Mouse (Mus musculus) cerebellum, postnatal 10 days (tissue): ENCODE measurements at regions not wholly inside any gene's neighbourhood (a gene's known extent, or its start where the extent isn't known, plus 50 kb on each side); places are given as distances from the start of the nearest gene placed in this dataset.

ENCODE experiments used
- DNase-seq, 2 experiments: peaks; one replicate each; pipeline ENCODE4 v3.0.0; 2021; ENCODE audit warnings: mixed read lengths in 2 of 2

GRCm38 (mm10) chr4:9218380-9218779 lies 979.5 kb upstream of the Car8 start:
- peak; percentile 56 to 58 for DNase-seq

- DNase-seq = no peak
These were observed 969.8 kb upstream of the Car8 start for GRCm38 (mm10) chr4:9208606-9209005.

GRCm38 (mm10) chr4:9200012-9200411 lies 961.2 kb upstream of the Car8 start:
- no peak for DNase-seq

- DNase-seq = no peak
These were observed 957.6 kb upstream of the Car8 start for GRCm38 (mm10) chr4:9196435-9196834.

GRCm38 (mm10) chr4:9193121-9193520 lies 954.3 kb upstream of the Car8 start:
- DNase-seq = no peak

GRCm38 (mm10) chr4:9185156-9185875 lies 946.5 kb upstream of the Car8 start:
- DNase-seq = peak in 1 of 2 experiments; percentile 39

- peak; percentile 49 to 52 for DNase-seq
These were observed 945.7 kb upstream of the Car8 start for GRCm38 (mm10) chr4:9184451-9185121.

GRCm38 (mm10) chr4:9174365-9174764 lies 935.5 kb upstream of the Car8 start:
- DNase-seq = no peak

GRCm38 (mm10) chr4:9162374-9162773 lies 923.5 kb upstream of the Car8 start:
- DNase-seq = no peak

GRCm38 (mm10) chr4:9161814-9162133 lies 922.9 kb upstream of the Car8 start:
- no peak for DNase-seq

GRCm38 (mm10) chr4:9161068-9161813 lies 922.4 kb upstream of the Car8 start:
- DNase-seq = no peak

- peak; percentile 66 to 74 for DNase-seq
These were observed 908.9 kb upstream of the Car8 start for GRCm38 (mm10) chr4:9147732-9148131.

GRCm38 (mm10) chr4:9144226-9145215 lies 905.7 kb upstream of the Car8 start:
- peak in 1 of 2 experiments; percentile 5 for DNase-seq

GRCm38 (mm10) chr4:9143087-9143486 lies 904.2 kb upstream of the Car8 start:
- no peak for DNase-seq

GRCm38 (mm10) chr4:9141946-9142683 lies 903.3 kb upstream of the Car8 start:
- no peak for DNase-seq

GRCm38 (mm10) chr4:9140691-9141090 lies 901.9 kb upstream of the Car8 start:
- peak in 1 of 2 experiments; percentile 55 for DNase-seq

GRCm38 (mm10) chr4:9136657-9137056 lies 897.8 kb upstream of the Car8 start:
- DNase-seq = no peak

GRCm38 (mm10) chr4:9136188-9136569 lies 897.3 kb upstream of the Car8 start:
- peak; percentile 93 to 95 for DNase-seq

GRCm38 (mm10) chr4:9135481-9136187 lies 896.8 kb upstream of the Car8 start:
- peak; percentile 99 to 100 for DNase-seq

- DNase-seq = no peak
These were observed 894.9 kb upstream of the Car8 start for GRCm38 (mm10) chr4:9133695-9134094.

GRCm38 (mm10) chr4:9132982-9133625 lies 894.3 kb upstream of the Car8 start:
- DNase-seq = peak; percentile 42 to 49
